9 mouse cellular contexts compared by ENCODE assay signal in the genomic region with DNA sequence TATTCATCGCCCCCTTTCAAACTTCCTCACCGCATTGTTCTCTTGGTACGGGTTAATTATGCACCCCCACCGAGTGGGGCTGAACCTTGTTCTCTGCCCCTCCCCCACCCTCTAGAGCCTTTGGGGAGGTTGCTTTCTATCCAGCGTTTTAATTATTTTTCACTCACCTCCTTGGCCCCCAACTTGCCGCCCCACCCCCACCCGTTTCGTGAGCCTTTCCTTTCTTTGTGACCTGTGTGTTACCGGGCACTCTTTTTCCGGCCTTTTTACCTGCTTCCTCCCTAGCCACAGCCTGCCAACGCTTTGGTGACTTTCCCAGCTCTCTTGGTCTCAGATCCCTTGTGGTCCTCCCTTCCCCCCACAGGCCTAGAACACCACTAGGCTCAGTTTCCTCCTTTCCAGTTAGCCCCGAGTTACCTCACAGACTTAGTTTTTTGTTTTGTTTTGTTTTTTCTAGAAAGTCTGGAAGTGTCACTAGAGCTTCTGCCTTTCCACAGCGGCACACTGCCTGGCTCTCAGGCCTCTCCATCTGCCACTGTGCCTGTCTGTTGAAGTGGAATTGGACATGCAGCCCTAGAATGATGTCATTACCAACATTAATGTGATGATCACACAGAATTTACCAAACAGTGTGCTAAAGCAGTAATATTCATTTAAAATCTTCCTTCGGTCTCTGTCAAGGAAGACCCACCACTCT. TPM values are rescaled to one million over a fixed set of nuclear protein-coding genes. Genes with fewer than 3 reads are reported as not detected.
A peak's percentile ranks its signal among the peaks of the same experiment; 100 is the strongest.
DNase-seq lines count a peak whose midpoint lies in the region; ATAC-seq lines count a peak whose summit lies in the region.
"Had no signal": no experiment of that assay in that cellular context is flagged by ENCODE, and none has a peak within 500 bp of the region (broad histone marks: within the 10 kb centered on the region; RNA-seq: fewer than 3 reads in every experiment).

No protein-coding gene starts in this region.

- intact Hi-C loops in left cerebral cortex, postnatal 4 days (cut with DNase I): no loop called here
- intact Hi-C loops in left cerebral cortex, postnatal 25 days (cut with DNase I): loop anchor here (2.0 to 5.0 kb wide), 2 partner anchors 75 to 109 kb away; no protein-coding TSS in a partner anchor

- no peaks in the 10 kb centered on the region for H3K36me3 ChIP-seq in heart, embryonic 16.5 days (ENCODE audit: control insufficient read depth, insufficient read depth)
- H3K36me3 ChIP-seq in limb, embryonic 10.5 days: no peaks in the 10 kb centered on the region
- no peaks in the 10 kb centered on the region for H3K36me3 ChIP-seq in neural tube, embryonic 14.5 days (ENCODE audit: control insufficient read depth, insufficient read depth, low read length)

- WGBS in heart, embryonic 16.5 days: 26% methylated on average over 14 of the region's 14 CpGs
- WGBS in limb, embryonic 10.5 days: 10% methylated on average over 14 of the region's 14 CpGs
- 5% methylated on average over 14 of the region's 14 CpGs for WGBS in neural tube, embryonic 14.5 days

- DNase-seq in left cerebral cortex, postnatal 4 days: peak; percentile 26
- no peak for DNase-seq in left cerebral cortex, postnatal 25 days (ENCODE audit: low spot score in 2 of 2)
- DNase-seq in limb, embryonic 10.5 days (ENCODE audit: low spot score): peak; percentile 34
- no peak for DNase-seq in thymus, postnatal 0 days (ENCODE audit: low spot score)
- no peak for DNase-seq in adrenal gland, postnatal 4 days (ENCODE audit: low spot score in 2 of 2)
- DNase-seq in layer of hippocampus, adult 9-10 months (ENCODE audit: low spot score): no peak

- no peak overlapping the region for H3K9ac ChIP-seq in heart, embryonic 16.5 days (ENCODE audit: low read length)
- no peak overlapping the region for H3K9ac ChIP-seq in neural tube, embryonic 14.5 days (replicated peaks; ENCODE audit: low read depth, low read length)

- no peak for ATAC-seq in heart, embryonic 16.5 days (replicated peaks; ENCODE audit: extremely low read depth, insufficient read depth, low FRiP score)
- ATAC-seq in neural tube, embryonic 14.5 days (ENCODE audit: low read depth): no peak

- peaks cover 7% of the 10 kb centered on the region; the same call in 1 of the 2 replicates for H3K4me1 ChIP-seq in heart, embryonic 16.5 days (ENCODE audit: control insufficient read depth, insufficient read depth, low read length)
- H3K4me1 ChIP-seq in limb, embryonic 10.5 days: peaks cover 46% of the 10 kb centered on the region
- peaks cover 9% of the 10 kb centered on the region; the same call in 1 of the 2 replicates for H3K4me1 ChIP-seq in neural tube, embryonic 14.5 days (ENCODE audit: control insufficient read depth, insufficient read depth, low read length)

- H3K4me2 ChIP-seq in heart, embryonic 16.5 days (ENCODE audit: low read depth, low read length): peak overlapping the region; percentile 98
- H3K4me2 ChIP-seq in neural tube, embryonic 14.5 days (ENCODE audit: low read depth, low read length): peak overlapping the region; percentile 98

- H3K27me3 ChIP-seq in heart, embryonic 16.5 days (ENCODE audit: control insufficient read depth, insufficient read depth, low read length): peaks cover 11% of the 10 kb centered on the region
- peaks cover 14% of the 10 kb centered on the region; the same call in 1 of the 2 replicates for H3K27me3 ChIP-seq in limb, embryonic 10.5 days (ENCODE audit: low read depth, poor library complexity, severe bottlenecking)
- no peaks in the 10 kb centered on the region for H3K27me3 ChIP-seq in neural tube, embryonic 14.5 days (ENCODE audit: control insufficient read depth, insufficient read depth, low read length)

- H3K27ac ChIP-seq in heart, embryonic 16.5 days (ENCODE audit: low read length): no peak overlapping the region
- H3K27ac ChIP-seq in limb, embryonic 10.5 days: peak overlapping the region; percentile 56
- no peak overlapping the region for H3K27ac ChIP-seq in neural tube, embryonic 14.5 days (ENCODE audit: low read depth, low read length)

- no peaks in the 10 kb centered on the region for H3K9me3 ChIP-seq in heart, embryonic 16.5 days (replicated peaks; ENCODE audit: control insufficient read depth, low read length)
- no peaks in the 10 kb centered on the region for H3K9me3 ChIP-seq in limb, embryonic 10.5 days (replicated peaks)
- H3K9me3 ChIP-seq in neural tube, embryonic 14.5 days (ENCODE audit: control insufficient read depth, low read length): no peaks in the 10 kb centered on the region
- H3K9me3 ChIP-seq: megakaryocyte, embryonic 14.5 days had no signal

- peak overlapping the region; percentile 70 for H3K4me3 ChIP-seq in heart, embryonic 16.5 days (ENCODE audit: low read length)
- peak overlapping the region; percentile 81 for H3K4me3 ChIP-seq in limb, embryonic 10.5 days
- peak overlapping the region; percentile 60 for H3K4me3 ChIP-seq in neural tube, embryonic 14.5 days (ENCODE audit: low read depth, low read length)

RNA-seq across cellular contexts. Expression of a gene that starts 2.3 kb away (rescaled TPM):
- 10 to 100 TPM; 19.2 to 22.3 TPM for total RNA-seq in left cerebral cortex, postnatal 4 days (2021)
- total RNA-seq in left cerebral cortex, postnatal 25 days (2021): 10 to 100 TPM; 17.6 to 25.2 TPM
- 18.9 and 21.4 TPM in 2 replicates for polyA plus RNA-seq in heart, embryonic 16.5 days (2015; fragmentation: Nextera tagmentation; extraction: Ambion mirVana)
- 12.5 and 14.0 TPM in 2 replicates for polyA plus RNA-seq in limb, embryonic 10.5 days (2016; fragmentation: Nextera tagmentation; extraction: Ambion mirVana)
- 23.6 and 26.5 TPM in 2 replicates for polyA plus RNA-seq in neural tube, embryonic 14.5 days (2014; fragmentation: Nextera tagmentation; extraction: Ambion mirVana)
- polyA plus RNA-seq in thymus, postnatal 0 days (2015; fragmentation: Nextera tagmentation; extraction: Ambion mirVana): 48.9 and 50.4 TPM in 2 replicates
- 100 to 1,000 TPM; 140 to 145 TPM for total RNA-seq in adrenal gland, postnatal 4 days (2021)

Comparison
In these comparisons a context has a peak if more than half of its experiments do, and no peak if none do; other contexts are left out.
1. DNase-seq: peak in left cerebral cortex, postnatal 4 days (single experiment) and limb, embryonic 10.5 days (single experiment); none in left cerebral cortex, postnatal 25 days (0 of 2), thymus, postnatal 0 days (single experiment), adrenal gland, postnatal 4 days (0 of 2) and layer of hippocampus, adult 9-10 months (single experiment).
2. Peak in every context shown above with its lines, with median percentiles within 50 percentile points of each other: H3K4me3 ChIP-seq.